Mouse (Mus musculus): Measurements from ENCODE around the gene Ppargc1a.

The Ppargc1a gene

GRCm38 (mm10) chr5:51497910-51498517 lies 69.5 kb downstream of the Ppargc1a start:
- peak; percentile 8 for DNase-seq

GRCm38 (mm10) chr5:51495446-51495845 lies 72.1 kb downstream of the Ppargc1a start:
- DNase-seq: no peak

DNA sequence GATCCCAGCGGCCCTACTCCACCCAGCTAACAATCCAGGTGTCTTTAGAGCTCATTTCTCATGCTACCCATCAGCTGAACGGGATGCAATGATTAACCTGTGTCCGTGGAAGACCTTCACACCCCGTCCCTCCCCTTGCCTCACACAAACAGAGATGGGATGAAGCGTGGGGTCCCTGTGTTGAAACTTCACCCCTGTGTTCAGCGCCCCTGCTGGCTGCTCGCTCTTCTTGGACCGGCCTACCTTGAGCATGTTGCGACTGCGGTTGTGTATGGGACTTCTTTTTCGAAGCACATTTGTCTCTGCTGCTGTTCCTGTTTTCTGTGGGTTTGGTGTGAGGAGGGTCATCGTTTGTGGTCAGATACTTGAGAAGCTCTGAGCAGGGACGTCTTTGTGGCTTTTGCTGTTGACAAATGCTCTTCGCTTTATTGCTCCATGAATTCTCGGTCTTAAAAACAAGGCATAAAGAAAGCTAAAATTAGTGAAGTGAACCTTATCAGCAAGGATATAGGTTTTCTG lies 73.1 kb downstream of the Ppargc1a start:
- no peak for DNase-seq

GRCm38 (mm10) chr5:51483768-51484167 lies 83.8 kb downstream of the Ppargc1a start:
- DNase-seq: no peak

- DNase-seq: no peak
These were observed 87.7 kb downstream of the Ppargc1a start for GRCm38 (mm10) chr5:51479859-51480258.

- DNase-seq: no peak
These were observed 88.1 kb downstream of the Ppargc1a start for GRCm38 (mm10) chr5:51479456-51479855.

- DNase-seq: no peak
These were observed 89.1 kb downstream of the Ppargc1a start for GRCm38 (mm10) chr5:51478319-51478994.

GRCm38 (mm10) chr5:51477140-51477539 lies 90.4 kb downstream of the Ppargc1a start:
- no peak for DNase-seq

DNA sequence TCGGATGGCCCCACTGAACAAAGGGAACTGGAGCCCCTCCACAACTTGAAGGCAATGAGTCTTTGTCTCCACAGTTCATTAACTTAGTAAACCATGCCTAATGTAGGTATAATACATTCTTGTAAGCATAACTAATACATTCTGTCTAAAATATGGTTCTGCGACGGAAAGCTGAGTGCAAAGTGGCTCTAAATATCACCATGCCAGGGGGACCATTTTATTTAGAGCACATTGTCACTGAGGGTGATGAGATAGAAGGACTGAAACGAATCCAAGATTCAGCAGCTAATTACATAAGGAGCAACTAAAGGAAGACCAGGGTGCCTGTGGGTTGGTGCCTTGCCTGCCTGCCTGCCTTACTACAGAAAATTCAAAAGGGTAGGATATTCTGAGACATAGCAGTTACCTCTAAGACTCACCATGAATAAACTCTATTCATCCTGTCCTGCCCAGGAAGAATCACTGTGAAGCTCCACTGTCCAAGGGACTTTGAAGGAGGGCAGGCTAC lies 92.4 kb downstream of the Ppargc1a start:
- no peak for DNase-seq

DNA sequence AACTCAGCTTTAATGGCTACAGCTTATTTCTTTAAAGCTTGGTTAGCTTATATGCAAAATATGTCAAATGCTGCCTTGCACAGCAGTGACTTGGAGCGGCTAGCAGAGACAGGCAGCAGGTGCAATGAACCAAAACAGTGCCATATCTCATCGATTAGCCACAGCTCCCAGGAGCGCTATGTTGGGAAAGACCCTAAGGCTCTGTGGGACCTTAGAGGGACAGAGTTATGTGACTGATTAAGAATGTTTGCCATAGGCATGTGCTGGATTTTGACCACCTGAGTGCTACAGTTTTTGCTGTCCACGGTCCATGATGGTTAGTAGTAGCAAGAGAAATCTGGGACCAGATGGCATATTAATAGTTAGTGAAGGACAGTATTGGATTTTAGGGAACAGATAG lies 95.9 kb downstream of the Ppargc1a start:
- DNase-seq: no peak

DNA sequence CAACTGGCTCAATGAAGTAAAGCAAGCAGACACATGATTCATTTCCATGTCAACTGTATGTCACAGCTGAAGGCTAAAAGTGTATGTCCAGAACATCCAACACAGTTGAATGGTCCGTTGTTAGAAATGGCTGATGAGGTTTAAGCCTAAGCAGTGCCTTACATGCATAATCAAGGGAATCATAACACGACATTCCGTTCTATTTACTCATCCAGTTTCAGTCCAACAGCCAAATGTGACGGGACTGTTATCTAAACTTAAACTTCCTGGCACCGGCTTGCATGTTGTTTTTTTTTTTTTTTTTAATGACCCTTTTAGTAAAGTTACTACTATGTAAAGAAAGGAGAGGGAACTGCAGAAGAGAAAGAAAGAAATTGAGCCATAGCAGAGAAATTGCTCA lies 101.5 kb downstream of the Ppargc1a start:
- no peak for DNase-seq

DNA sequence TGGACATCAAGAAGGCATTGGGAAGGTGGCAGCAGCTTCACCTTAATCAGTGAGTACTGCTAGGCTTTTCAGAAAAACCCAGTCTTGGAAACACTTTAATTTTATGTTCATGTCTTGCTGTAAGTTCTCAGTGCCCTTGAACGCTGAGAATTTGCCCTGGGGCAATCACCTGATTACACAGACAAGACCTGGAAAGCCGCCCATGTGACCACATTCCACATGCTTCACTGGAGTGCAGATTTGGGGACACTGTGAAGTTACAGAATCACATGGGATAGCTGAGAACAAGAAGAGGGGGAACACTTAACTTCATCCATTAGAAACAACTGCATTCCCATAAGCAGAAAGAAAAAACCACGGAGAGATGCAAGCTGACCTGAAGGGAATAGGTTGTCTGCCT lies 115.5 kb downstream of the Ppargc1a start:
- DNase-seq: no peak

- DNase-seq: no peak
These were observed 119.9 kb downstream of the Ppargc1a start for GRCm38 (mm10) chr5:51447631-51448030.

DNA sequence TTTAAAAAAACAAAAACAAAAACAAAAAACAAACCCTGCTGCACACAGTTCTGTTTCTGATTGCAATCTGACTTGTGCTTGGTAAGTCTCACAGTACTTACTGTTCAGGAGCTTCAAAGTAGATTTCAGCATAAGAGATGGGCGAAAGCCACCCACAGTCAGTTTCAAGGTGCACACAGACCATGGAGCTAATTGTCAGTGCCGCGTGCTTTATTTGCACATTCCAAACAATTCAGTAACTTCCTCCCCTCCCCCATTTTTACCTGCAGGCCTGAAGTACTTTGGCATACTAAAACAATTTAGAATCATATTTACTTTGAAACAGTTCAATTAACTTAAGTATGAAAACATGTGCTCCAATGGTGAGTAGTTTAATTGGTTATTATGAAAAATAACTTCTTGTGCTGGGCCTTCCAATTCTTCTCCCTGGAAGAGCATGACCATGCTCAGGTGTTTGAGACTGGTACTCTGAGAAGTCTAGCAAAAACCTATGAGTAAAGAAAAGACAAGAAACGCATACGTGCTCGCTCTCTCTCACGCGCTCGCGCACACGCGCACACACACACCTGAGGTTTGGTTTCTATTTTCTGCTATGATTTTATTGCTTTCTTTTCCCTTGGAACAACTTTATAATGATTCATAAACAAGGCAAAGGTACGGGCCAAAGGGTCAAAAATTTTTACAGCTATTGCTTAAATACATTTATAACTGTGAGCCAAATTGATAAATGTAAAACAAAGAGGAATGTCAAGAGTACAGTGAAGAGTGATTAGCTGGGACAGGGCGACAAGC lies 121.0 kb downstream of the Ppargc1a start:
- no peak for DNase-seq

DNA sequence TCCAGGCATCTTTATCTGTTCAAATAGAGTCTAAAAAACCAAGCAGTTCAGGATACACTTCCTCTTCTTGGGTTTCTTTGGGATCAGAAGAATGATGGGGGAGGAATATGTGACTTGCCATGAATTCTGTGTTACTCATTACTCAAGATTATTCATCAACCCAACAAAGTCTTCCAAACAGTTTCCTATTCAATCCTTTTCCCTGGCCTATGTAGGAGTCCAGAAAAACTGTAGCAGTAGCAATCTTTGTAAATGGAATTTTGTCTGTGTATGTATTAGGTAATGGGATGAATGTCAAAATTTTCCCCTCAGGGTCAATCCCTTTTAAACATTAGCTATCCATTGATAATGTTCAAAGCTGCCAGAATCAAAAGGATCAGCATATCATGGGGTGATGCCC lies 121.8 kb downstream of the Ppargc1a start:
- no peak for DNase-seq

DNA sequence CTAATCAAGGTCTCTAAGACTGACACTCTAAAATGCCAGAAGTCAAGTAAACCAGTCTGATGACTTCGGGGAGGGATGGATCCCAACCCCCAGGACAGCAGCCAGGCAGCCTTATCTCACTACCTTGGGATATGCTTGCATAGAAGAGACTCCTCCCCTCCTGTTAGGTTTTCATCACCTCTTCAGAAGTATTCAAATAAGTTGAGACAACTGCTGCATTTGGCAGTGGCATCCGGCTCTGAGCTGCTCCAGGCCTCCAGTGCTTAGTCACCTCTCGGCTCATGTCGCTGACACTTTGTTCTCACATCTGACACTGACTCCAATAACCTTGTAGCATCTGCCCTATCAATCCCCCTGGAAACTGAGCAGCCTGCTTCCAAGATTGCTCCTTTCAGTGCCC lies 127.8 kb downstream of the Ppargc1a start:
- DNase-seq: no peak

DNA sequence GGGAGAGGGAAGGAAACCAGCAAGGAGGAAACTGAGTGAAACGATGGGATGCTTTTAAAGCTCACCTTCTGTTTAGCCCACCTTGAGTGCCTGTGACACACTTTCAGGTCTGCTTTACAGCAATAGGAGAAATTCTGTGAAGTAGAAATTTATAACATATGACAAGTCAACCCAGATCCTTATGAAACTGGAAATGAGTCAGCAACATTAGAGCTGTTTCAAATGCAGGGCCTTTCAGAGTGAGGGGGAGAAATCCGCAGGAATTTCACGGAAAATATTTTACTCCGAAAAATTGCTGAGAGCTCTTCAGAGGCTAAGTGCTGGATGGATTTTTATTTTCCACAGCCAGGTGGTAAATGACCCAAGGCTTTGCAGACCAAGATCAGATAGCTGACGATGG lies 133.6 kb downstream of the Ppargc1a start:
- no peak for DNase-seq

DNA sequence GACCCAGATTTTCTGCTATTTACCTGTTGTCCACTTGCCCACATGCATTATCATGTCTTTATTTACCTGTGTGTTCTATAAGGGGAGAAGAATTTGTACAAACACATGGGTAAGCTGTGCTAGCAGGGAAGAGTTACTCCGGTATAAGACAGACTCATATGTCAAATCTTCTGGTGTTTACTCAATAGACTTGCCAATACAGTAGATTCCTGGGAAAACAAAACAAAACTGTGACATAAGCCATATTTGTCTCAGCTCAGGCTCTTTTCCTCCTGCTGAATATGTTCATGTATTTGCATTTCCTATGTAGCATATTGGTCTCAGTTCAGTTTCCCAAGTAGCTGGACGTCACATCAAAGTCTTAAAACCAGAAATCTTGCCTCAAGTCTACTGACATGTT lies 135.0 kb downstream of the Ppargc1a start:
- DNase-seq: no peak

- DNase-seq: no peak
These were observed 135.5 kb downstream of the Ppargc1a start for GRCm38 (mm10) chr5:51432031-51432430.

DNA sequence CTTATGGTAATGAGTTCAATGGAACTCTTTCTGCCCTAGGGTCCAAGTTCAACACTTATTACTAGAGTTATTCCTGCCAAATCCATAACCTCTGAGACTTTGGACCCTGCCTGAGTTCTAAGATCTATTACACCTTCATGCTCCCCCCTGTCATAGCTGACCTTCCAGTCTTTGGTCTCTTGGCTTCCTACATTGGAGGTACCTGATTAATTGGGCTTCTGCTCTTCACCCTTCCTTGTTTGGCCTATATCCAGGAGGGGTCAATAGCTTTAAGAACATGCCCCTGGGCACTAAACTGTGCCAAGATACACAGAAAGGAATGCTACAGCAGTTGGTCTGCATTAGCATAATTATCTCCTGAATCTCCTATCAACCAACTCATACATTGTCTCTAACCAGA lies 141.1 kb downstream of the Ppargc1a start:
- DNase-seq: no peak

DNA sequence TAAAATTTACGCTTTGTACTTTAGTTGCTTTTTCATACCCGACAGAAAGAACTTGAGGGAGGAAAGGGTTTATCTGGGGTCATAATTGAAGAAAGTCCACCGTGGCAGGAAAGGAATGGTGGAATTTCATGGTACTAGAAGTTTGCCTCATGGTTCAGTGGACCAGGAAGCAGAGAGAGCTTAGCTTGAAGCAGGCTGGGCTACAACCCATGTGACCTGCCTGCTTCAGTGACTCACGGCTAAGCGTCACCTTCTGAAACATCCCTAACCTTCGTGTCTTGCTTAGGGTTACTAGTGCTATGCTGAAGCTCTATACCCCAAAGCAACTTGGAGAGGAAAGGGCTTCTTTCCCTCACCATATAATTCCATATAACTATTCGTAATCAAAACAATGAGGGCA lies 151.1 kb downstream of the Ppargc1a start:
- no peak for DNase-seq

DNA sequence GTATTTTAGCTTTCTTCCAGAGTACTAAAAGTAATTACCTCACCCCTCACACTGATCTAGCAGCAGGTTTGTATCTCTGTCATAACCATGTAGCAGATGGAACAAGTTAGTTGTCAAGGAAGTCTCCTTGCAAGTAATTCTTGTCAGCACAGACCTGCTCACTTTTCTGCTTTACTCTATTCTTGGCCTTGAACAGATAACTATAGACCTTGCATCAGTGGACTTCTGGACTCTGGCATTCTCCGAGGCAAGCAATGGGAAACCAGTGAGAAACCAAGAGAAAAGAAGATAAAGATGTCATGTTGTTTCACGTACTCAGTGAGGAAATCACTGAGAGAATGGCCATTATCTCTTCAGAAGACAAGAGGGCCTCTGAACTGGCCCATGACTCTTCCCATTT lies 152.1 kb downstream of the Ppargc1a start:
- no peak for DNase-seq

DNA sequence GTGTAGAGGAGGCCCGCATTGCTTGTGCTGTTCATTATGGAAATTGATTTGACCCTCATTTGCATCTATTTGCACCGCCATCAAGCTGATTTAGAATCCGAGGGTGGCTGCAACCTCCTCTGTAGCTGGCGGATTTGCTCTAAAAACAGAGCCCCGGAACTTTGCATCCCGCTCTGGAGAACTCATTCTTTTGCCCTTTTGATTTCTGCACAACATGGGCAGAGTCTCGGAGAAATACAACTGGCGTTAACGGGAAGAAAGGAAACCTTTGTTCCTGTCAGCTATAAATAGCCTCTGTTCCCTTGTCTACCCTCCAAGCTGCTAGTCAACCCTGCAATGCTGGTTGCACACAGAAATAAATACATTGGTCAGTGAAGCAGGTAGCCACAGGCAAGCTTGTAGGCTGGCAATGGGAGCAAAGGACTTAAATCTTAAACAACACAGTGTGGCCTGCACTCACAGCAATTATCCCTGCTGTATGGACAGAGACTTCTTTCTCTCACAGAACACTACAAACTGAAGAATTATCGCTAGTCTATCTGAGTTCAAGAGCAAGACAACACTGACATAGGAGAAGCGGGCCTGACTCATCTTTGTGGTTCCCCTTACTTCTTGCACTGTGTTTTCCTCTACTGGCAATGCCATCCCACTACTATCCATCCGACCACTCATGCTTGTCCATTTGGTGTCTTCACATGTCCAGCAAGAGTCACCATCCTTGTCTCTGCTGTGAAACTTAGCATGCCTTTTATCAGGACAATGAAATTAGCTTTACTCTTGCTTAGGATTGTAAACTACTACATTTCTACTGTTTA lies 155.0 kb downstream of the Ppargc1a start:
- no peak for DNase-seq

Data from cerebellum, adult 11 months (tissue).